Mouse (Mus musculus) limb, embryonic 14.5 days (tissue): ENCODE data around the gene Tmem191c. TPM values are rescaled to one million over a fixed set of nuclear protein-coding genes. Genes with fewer than 3 reads are reported as not detected.

Experiments used
- ATAC-seq: fragments of 200-750 bp; cut with Nextera tagmentation; 2 replicates; pipeline ENCODE4 v1.8.0; 2017; ENCODE audit warnings: low read depth, moderate number of reproducible peaks, moderate TSS enrichment; ENCODE audit not compliant: low FRiP score
- DNase-seq: peaks from one replicate; pipeline ENCODE4 v3.0.0-alpha.2; 2015; ENCODE audit warnings: low spot score
- H3K27ac ChIP-seq: fragments of 300-500 bp; sonication (generic); replicated peaks from 2 replicates; pipeline ENCODE4 v1.5.1; 2014; ENCODE audit warnings: low read depth, mild to moderate bottlenecking, low read length, moderate library complexity, mixed read lengths
- H3K27me3 ChIP-seq: fragments of 300-500 bp; sonication (generic); 2 replicates; pipeline ENCODE4 v1.6.1; 2014; ENCODE audit warnings: low read length, mixed read lengths; ENCODE audit not compliant: control insufficient read depth, insufficient read depth
- H3K36me3 ChIP-seq: fragments of 300-500 bp; sonication (generic); 2 replicates; pipeline ENCODE4 v1.6.1; 2014; ENCODE audit warnings: mild to moderate bottlenecking, low read length, moderate library complexity, mixed read lengths; ENCODE audit not compliant: control insufficient read depth, insufficient read depth
- H3K4me1 ChIP-seq: fragments of 300-500 bp; sonication (generic); 2 replicates; pipeline ENCODE4 v1.6.1; 2014; ENCODE audit warnings: antibody characterized with exemption, low read length, mixed read lengths; ENCODE audit not compliant: control insufficient read depth, insufficient read depth
- H3K4me2 ChIP-seq: fragments of 300-500 bp; sonication (generic); replicated peaks from 2 replicates; pipeline ENCODE4 v1.6.1; 2014; ENCODE audit warnings: low read depth, mild to moderate bottlenecking, low read length, moderate library complexity; ENCODE audit not compliant: severe bottlenecking
- H3K4me3 ChIP-seq: fragments of 300-500 bp; sonication (generic); replicated peaks from 2 replicates; pipeline ENCODE4 v1.5.1; 2014; ENCODE audit warnings: low read length
- H3K9ac ChIP-seq: fragments of 300-500 bp; sonication (generic); 2 replicates; pipeline ENCODE4 v1.6.1; 2014; ENCODE audit warnings: mild to moderate bottlenecking, low read depth, low read length, moderate library complexity; ENCODE audit not compliant: severe bottlenecking
- H3K9me3 ChIP-seq: fragments of 300-500 bp; sonication (generic); 2 replicates; pipeline ENCODE4 v1.6.1; 2016; ENCODE audit warnings: low read length; ENCODE audit not compliant: control insufficient read depth
- POLR2A ChIP-seq: fragments of 200-500 bp; IDR thresholded peaks from 2 replicates; pipeline ENCODE4 v1.8.0; 2012; ENCODE audit warnings: inconsistent platforms, mild to moderate bottlenecking, moderate library complexity, borderline replicate concordance; ENCODE audit not compliant: insufficient read depth, insufficient read length; ENCODE audit errors: extremely low read depth
- WGBS: fragments of 180-500 bp; shearing (Covaris S2); extraction: QIAGEN DNeasy Blood & Tissue Kit; methylation state at CpG from one replicate; pipeline ENCODE4 v1.1.7; 2014; 5-methylcytosine and 5-hydroxymethylcytosine counted together
- polyA plus RNA-seq, 2 experiments: library from polyadenylated mRNA; depleted of rRNA in 1 of 2; stranded (reverse) in 1 of 2; unstranded in 1 of 2; fragments of >200 nt; fragmentation: Nextera tagmentation in 1 of 2; extraction: Ambion mirVana in 1 of 2; gene quantifications; 2 replicates each; pipeline versions ENCODE4 v1.2.1 to v1.2.3; 2012 to 2014

Tmem191c gene
- polyA plus RNA-seq, 2 experiments: 8.2 to 28.2 TPM

GRCm38 (mm10) chr16:17247727-17248126, 28.1 kb upstream of the Tmem191c start:
- Histone ChIP-seq H3K36me3 (no peaks in the 10 kb centered on the region), H3K4me1 (peaks cover 21% of the 10 kb centered on the region), H3K4me3 (no peak overlapping the region), H3K27ac (no peak overlapping the region), H3K27me3 (no peaks in the 10 kb centered on the region), H3K9ac (no peak overlapping the region), H3K9me3 (no peaks in the 10 kb centered on the region), H3K4me2 (no peak overlapping the region)
- DNase-seq (no peak), ATAC-seq (no peak)
- no peak for TF ChIP-seq POLR2A
- WGBS: 67% methylated on average over 4 of the region's 4 CpGs

- H3K36me3 ChIP-seq: no peaks in the 10 kb centered on the region
- no peak for DNase-seq
- TF ChIP-seq POLR2A: no peak
- WGBS: 59% methylated on average over 6 of the region's 6 CpGs
- H3K9me3 ChIP-seq: no peaks in the 10 kb centered on the region
- ATAC-seq: no peak
- H3K27me3 ChIP-seq: no peaks in the 10 kb centered on the region
- no peak overlapping the region for H3K27ac ChIP-seq
- H3K4me3 ChIP-seq: no peak overlapping the region
- H3K4me2 ChIP-seq: no peak overlapping the region
- peaks cover 31% of the 10 kb centered on the region for H3K4me1 ChIP-seq
- no peak overlapping the region for H3K9ac ChIP-seq
Observed at GRCm38 (mm10) chr16:17249135-17249534, 26.7 kb upstream of the Tmem191c start.

GRCm38 (mm10) chr16:17251539-17251938, 24.3 kb upstream of the Tmem191c start:
- Histone ChIP-seq H3K4me2 (no peak overlapping the region), H3K27ac (no peak overlapping the region), H3K4me3 (no peak overlapping the region), H3K9ac (no peak overlapping the region), H3K4me1 (peaks cover 33% of the 10 kb centered on the region), H3K36me3 (0 out of 2 replicates have a peak, but pooled peaks cover 14% of the 10 kb centered on the region), H3K9me3 (no peaks in the 10 kb centered on the region), H3K27me3 (no peaks in the 10 kb centered on the region)
- peak; percentile 75 for DNase-seq
- 23% methylated on average over 3 of the region's 3 CpGs for WGBS
- TF ChIP-seq POLR2A: no peak
- 0 out of 2 replicates have a peak, but pooled peaks have one; percentile 28 for ATAC-seq

- Histone ChIP-seq H3K36me3 (peaks cover 16% of the 10 kb centered on the region), H3K9me3 (no peaks in the 10 kb centered on the region), H3K4me2 (no peak overlapping the region), H3K27ac (no peak overlapping the region), H3K9ac (no peak overlapping the region), H3K27me3 (no peaks in the 10 kb centered on the region), H3K4me1 (peaks cover 33% of the 10 kb centered on the region), H3K4me3 (no peak overlapping the region)
- ATAC-seq: no peak
- WGBS: 69% methylated on average over 3 of the region's 3 CpGs
- no peak for DNase-seq
- TF ChIP-seq POLR2A: no peak
Observed at GRCm38 (mm10) chr16:17252086-17252726, 23.7 kb upstream of the Tmem191c start.

- Histone ChIP-seq H3K27me3 (no peaks in the 10 kb centered on the region), H3K9me3 (no peaks in the 10 kb centered on the region), H3K4me2 (no peak overlapping the region), H3K27ac (no peak overlapping the region), H3K9ac (no peak overlapping the region), H3K4me1 (peaks cover 33% of the 10 kb centered on the region), H3K4me3 (no peak overlapping the region), H3K36me3 (peaks cover 23% of the 10 kb centered on the region)
- WGBS: 53% methylated on average over 7 of the region's 7 CpGs
- no peak for TF ChIP-seq POLR2A
- ATAC-seq: no peak
- no peak for DNase-seq
Observed at GRCm38 (mm10) chr16:17252841-17253240, 23.0 kb upstream of the Tmem191c start.
